Mouse (Mus musculus): ENCODE data around the gene Acp2. TPM values are rescaled to one million over a fixed set of nuclear protein-coding genes. Genes with fewer than 3 reads are reported as not detected.

The Acp2 gene
- polyA plus RNA-seq (2012; rRNA removed), result 12.5 and 24.7 TPM in 2 replicates

DNA sequence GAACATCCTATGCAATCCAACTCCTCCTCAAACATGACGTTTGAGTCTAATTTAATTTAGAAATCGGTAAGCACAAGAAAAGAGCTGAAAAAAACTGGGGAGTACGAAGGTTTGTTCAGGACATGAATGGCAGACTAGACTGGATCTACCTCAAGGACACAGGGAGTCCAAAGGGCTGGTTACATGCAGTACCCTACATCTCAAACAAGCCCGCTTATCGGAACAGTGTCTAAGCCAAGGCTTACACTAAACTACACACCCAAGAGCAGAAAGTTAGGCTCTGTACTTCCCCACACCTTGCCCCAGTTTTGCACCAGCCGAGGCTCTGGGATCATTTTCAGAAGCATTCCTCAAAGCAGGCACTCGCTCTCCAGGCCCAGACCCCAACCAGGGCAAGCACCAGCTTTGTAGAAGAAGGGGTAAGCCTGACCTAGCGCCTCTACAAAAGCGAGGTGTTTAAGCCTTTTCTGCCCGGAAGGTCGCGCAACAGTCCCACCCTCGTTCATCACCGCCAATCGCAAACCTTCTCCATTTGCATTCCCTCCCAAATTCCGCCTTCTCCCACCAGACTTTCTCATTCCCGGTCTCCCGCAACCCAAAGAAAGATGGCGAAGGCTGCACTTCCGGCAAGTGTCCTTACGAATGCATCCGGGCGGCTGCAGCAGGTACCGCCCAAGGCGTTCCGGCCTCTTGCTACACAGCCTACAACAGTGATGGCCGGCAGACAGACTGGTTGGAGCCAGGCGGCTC, at the start of gene Acp2, which contains the start of gene Nr1h3:
TSS of gene Acp2 (plus strand) at position 664 of the 750 bp plus-strand sequence.
TSS of gene Nr1h3 (minus strand) at position 613 of the 750 bp plus-strand sequence.
- WGBS, result under 1% methylated on average over 28 of the region's 28 CpGs
- TF ChIP-seq POLR2A (IDR thresholded peaks at IDR 0.05; ENCODE audit: low read depth, low read length), result peak; percentile 70
- TF ChIP-seq CTCF (IDR thresholded peaks at IDR 0.05; ENCODE audit: extremely low read depth, insufficient read length, insufficient replicate concordance, low read depth, low read length), result no peak

DNA sequence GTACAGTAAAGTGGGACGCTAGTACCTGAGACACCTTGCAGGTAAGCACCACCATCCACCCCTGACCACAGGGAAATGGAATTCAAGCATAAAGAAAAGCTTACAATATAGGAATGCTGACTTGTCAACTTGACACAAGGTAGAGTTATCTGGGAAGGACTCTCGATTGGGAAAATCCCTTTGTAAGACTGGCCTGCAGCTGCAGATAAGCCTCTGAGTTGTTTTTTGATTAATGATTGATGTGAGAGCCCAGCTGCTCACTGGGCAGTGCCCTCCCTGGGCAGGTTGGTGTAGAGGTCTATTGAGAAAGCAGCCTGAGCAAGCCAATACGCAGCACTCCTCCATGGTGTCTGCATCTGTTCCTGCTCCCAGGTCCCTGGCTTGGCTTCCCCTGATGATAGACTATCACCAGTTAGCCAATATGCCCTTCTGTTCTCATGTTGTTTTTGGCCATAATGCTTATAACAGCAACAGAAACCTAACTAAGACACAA, 49.8 kb upstream of the Acp2 start:
- Histone ChIP-seq H3K27me3 (ENCODE audit: control insufficient read depth, insufficient read depth, low read length) (no peaks in the 10 kb centered on the region), H3K4me1 (ENCODE audit: control insufficient read depth, insufficient read depth, insufficient read length, low read length) (peaks cover 4% of the 10 kb centered on the region; the same call in 1 of the 2 replicates), H3K4me3 (ENCODE audit: low read depth, low read length) (no peak overlapping the region), H3K36me3 (ENCODE audit: control insufficient read depth, insufficient read depth, low read length) (peaks cover 54% of the 10 kb centered on the region), H3K27ac (ENCODE audit: insufficient read depth, low read depth, low read length) (no peak overlapping the region)
- WGBS, result 44% methylated on average over 3 of the region's 3 CpGs
- TF ChIP-seq POLR2A (IDR thresholded peaks at IDR 0.05; ENCODE audit: low read depth, low read length) (no peak), CTCF (IDR thresholded peaks at IDR 0.05; ENCODE audit: extremely low read depth, insufficient read length, insufficient replicate concordance, low read depth, low read length) (no peak)

More for the DNA sequence above, at the start of gene Acp2, which contains the start of gene Nr1h3:
- Histone ChIP-seq H3K4me3 (ENCODE audit: low read depth, low read length) (peak within 1 kb of the TSS; percentile 71), H3K36me3 (ENCODE audit: control insufficient read depth, insufficient read depth, low read length) (peaks cover 18% of the 10 kb centered on the region), H3K27me3 (ENCODE audit: control insufficient read depth, insufficient read depth, low read length) (no peaks in the 10 kb centered on the region), H3K27ac (ENCODE audit: insufficient read depth, low read depth, low read length) (peak within 1 kb of the TSS; percentile 96), H3K4me1 (ENCODE audit: control insufficient read depth, insufficient read depth, insufficient read length, low read length) (peaks cover 5% of the 10 kb centered on the region; the same call in 1 of the 2 replicates)

DNA sequence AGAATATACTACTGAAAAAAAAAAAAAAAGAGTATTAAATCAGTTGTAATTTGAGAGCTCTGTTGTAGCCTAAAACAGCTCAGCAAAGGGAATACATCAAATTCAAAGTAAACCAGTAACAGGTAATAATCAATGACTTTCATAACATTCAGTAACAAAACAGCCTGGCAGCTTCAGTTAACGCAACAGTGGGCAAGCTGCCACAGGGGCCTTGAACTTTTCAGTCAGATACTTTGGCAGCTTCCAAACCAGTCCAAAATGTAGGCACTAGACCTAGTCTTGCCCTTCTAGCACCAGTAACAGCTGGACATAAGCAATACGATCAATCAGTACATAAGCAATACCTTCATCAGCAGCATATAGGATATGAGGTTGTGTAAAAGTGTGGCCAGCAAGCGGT, 48.6 kb upstream of the Acp2 start:
- no peak for TF ChIP-seq POLR2A (IDR thresholded peaks at IDR 0.05; ENCODE audit: low read depth, low read length)
- TF ChIP-seq CTCF (IDR thresholded peaks at IDR 0.05; ENCODE audit: extremely low read depth, insufficient read length, insufficient replicate concordance, low read depth, low read length), result no peak
- Histone ChIP-seq H3K4me3 (ENCODE audit: low read depth, low read length) (no peak overlapping the region), H3K4me1 (ENCODE audit: control insufficient read depth, insufficient read depth, insufficient read length, low read length) (peaks cover 4% of the 10 kb centered on the region; the same call in 1 of the 2 replicates), H3K27ac (ENCODE audit: insufficient read depth, low read depth, low read length) (no peak overlapping the region), H3K36me3 (ENCODE audit: control insufficient read depth, insufficient read depth, low read length) (peaks cover 56% of the 10 kb centered on the region), H3K27me3 (ENCODE audit: control insufficient read depth, insufficient read depth, low read length) (no peaks in the 10 kb centered on the region)
- 93% methylated on average over 3 of the region's 3 CpGs for WGBS

DNA sequence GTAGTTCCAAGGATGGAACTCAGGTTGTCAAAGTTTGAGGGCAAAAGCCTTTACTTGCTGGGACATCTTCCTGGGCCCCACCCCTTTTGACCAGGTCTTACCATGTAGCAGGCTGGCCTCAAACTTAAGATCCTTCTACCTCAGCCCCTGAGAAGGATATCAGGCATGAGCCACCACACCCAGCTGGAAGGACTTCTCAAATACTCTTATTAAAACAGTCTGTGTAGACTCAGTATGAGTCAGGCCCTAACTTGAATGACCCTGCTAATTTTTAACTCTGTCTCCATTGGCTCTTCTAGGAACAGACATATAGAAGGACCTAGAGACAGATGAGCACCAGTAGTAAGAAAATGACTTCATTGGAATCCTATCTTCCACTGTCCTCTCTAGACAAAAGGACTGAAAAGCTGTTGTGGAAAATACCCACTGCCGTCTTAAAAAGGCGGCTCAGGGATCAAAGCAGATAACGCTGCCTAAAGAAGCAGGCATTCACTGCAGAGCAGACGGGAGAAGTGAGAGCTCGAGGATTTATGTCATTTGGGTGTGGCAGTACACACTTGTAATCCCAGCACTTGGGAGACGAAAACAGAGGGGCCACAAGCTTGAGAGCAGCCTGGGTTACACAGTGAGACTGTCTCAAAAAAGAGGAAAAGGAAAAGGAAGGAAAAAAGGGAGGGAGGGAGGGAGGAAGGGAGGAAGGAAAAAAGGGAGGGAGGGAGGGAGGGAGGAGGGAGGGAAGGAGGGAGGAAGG, 45.5 kb upstream of the Acp2 start:
- no peak overlapping the region for H3K27ac ChIP-seq (ENCODE audit: insufficient read depth, low read depth, low read length)
- H3K27me3 ChIP-seq (ENCODE audit: control insufficient read depth, insufficient read depth, low read length), result no peaks in the 10 kb centered on the region
- peaks cover 65% of the 10 kb centered on the region for H3K36me3 ChIP-seq (ENCODE audit: control insufficient read depth, insufficient read depth, low read length)
- no peak overlapping the region for H3K4me3 ChIP-seq (ENCODE audit: low read depth, low read length)
- TF ChIP-seq POLR2A (IDR thresholded peaks at IDR 0.05; ENCODE audit: low read depth, low read length) (no peak), CTCF (IDR thresholded peaks at IDR 0.05; ENCODE audit: extremely low read depth, insufficient read length, insufficient replicate concordance, low read depth, low read length) (no peak)
- H3K4me1 ChIP-seq (ENCODE audit: control insufficient read depth, insufficient read depth, insufficient read length, low read length), result peaks cover 4% of the 10 kb centered on the region; the same call in 1 of the 2 replicates
- WGBS, result 66% methylated on average over 6 of the region's 6 CpGs

DNA sequence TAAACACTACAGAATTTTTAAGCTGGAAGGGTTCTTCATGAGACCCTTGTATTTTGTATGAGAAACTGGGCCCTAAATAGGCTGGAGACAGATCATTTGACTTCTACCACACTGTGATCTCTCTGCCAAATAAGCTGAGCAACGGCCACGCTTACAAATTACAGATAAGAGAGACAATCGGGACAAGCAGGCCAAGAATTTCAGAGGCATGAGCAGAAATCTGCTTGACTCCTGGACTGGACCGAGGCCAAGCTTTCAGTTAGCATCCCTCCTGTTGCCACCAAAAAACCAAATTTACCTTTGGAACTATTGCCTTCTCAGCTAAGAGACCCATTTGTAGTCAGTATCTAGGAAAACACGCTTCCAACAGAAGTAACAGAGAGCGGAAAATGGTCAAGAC, 42.1 kb upstream of the Acp2 start:
- TF ChIP-seq CTCF (IDR thresholded peaks at IDR 0.05; ENCODE audit: extremely low read depth, insufficient read length, insufficient replicate concordance, low read depth, low read length) (no peak), POLR2A (IDR thresholded peaks at IDR 0.05; ENCODE audit: low read depth, low read length) (no peak)
- no peaks in the 10 kb centered on the region for H3K27me3 ChIP-seq (ENCODE audit: control insufficient read depth, insufficient read depth, low read length)
- H3K4me3 ChIP-seq (ENCODE audit: low read depth, low read length), result no peak overlapping the region
- H3K4me1 ChIP-seq (ENCODE audit: control insufficient read depth, insufficient read depth, insufficient read length, low read length), result no peaks in the 10 kb centered on the region
- peaks cover 76% of the 10 kb centered on the region for H3K36me3 ChIP-seq (ENCODE audit: control insufficient read depth, insufficient read depth, low read length)
- WGBS, result 57% methylated on average over 6 of the region's 6 CpGs
- H3K27ac ChIP-seq (ENCODE audit: insufficient read depth, low read depth, low read length), result no peak overlapping the region

DNA sequence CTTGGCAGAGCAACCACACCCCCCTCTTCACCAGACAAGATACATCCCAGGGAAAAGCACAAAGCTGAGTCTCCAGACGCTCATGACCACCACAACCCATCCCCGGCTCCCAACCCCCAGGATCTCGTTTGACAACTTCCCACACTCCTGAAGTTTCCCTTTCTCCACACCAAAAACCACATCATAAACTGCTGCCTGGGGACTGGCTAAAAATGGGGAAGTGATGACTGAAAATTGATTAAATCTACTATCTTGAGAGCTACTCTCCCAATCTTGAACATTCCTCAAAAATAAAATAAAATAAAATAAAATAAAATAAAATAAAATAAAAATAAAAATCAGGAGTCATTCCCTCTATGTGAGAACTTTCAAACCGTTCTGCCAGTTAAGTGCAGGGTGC, 39.7 kb upstream of the Acp2 start:
- TF ChIP-seq POLR2A (IDR thresholded peaks at IDR 0.05; ENCODE audit: low read depth, low read length) (no peak), CTCF (IDR thresholded peaks at IDR 0.05; ENCODE audit: extremely low read depth, insufficient read length, insufficient replicate concordance, low read depth, low read length) (no peak)
- H3K36me3 ChIP-seq (ENCODE audit: control insufficient read depth, insufficient read depth, low read length), result peaks cover 72% of the 10 kb centered on the region
- H3K27ac ChIP-seq (ENCODE audit: insufficient read depth, low read depth, low read length), result no peak overlapping the region
- no peak overlapping the region for H3K4me3 ChIP-seq (ENCODE audit: low read depth, low read length)
- H3K4me1 ChIP-seq (ENCODE audit: control insufficient read depth, insufficient read depth, insufficient read length, low read length), result no peaks in the 10 kb centered on the region
- H3K27me3 ChIP-seq (ENCODE audit: control insufficient read depth, insufficient read depth, low read length), result no peaks in the 10 kb centered on the region
- WGBS, result 85% methylated on average over 4 of the region's 4 CpGs

DNA sequence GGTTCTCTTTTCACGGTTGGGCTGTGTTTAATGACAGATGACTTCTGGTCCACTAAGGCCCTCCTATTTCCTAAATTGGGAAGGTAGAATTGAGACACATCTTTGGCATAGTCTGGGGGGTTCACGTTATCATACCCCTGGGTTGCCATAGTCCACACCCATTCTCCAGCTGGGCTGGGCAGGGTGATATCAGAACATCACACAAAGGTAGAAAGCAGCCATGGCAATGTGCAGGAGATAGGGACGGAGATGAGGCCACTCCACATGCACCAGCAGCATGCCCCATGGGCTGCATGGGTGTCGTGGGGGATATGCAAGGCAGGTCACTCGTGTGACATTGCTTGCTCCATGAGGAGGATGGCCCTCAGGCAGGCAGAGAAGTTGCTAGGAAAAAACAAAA, 39.2 kb upstream of the Acp2 start:
- WGBS, result 87% methylated on average over 5 of the region's 5 CpGs
- no peaks in the 10 kb centered on the region for H3K27me3 ChIP-seq (ENCODE audit: control insufficient read depth, insufficient read depth, low read length)
- peaks cover 69% of the 10 kb centered on the region for H3K36me3 ChIP-seq (ENCODE audit: control insufficient read depth, insufficient read depth, low read length)
- H3K27ac ChIP-seq (ENCODE audit: insufficient read depth, low read depth, low read length), result no peak overlapping the region
- no peak overlapping the region for H3K4me3 ChIP-seq (ENCODE audit: low read depth, low read length)
- no peaks in the 10 kb centered on the region for H3K4me1 ChIP-seq (ENCODE audit: control insufficient read depth, insufficient read depth, insufficient read length, low read length)
- TF ChIP-seq POLR2A (IDR thresholded peaks at IDR 0.05; ENCODE audit: low read depth, low read length), result no peak
- TF ChIP-seq CTCF (IDR thresholded peaks at IDR 0.05; ENCODE audit: extremely low read depth, insufficient read length, insufficient replicate concordance, low read depth, low read length), result no peak

All from small intestine, adult 2 months (tissue).